ENCODE assay signal across 20 mouse cellular contexts in genomic region chr10:82759706-82760105, GRCm38 (mm10). TPM values are rescaled to one million over a fixed set of nuclear protein-coding genes. Genes with fewer than 3 reads are reported as not detected.
DNase-seq lines count a peak whose midpoint lies in the region; ATAC-seq lines count a peak whose summit lies in the region.
"Had no signal": no experiment of that assay in that cellular context is flagged by ENCODE, and none has a peak within 500 bp of the region (broad histone marks: within the 10 kb centered on the region; RNA-seq: fewer than 3 reads in every experiment).

No protein-coding gene starts in this region.

- peaks cover 43% of the 10 kb centered on the region for H3K36me3 ChIP-seq in forebrain, embryonic 15.5 days
- peaks cover 23% of the 10 kb centered on the region for H3K36me3 ChIP-seq in forebrain, embryonic 11.5 days (ENCODE audit: control insufficient read depth, insufficient read depth, low read length)
- peaks cover 56% of the 10 kb centered on the region for H3K36me3 ChIP-seq in neural tube, embryonic 12.5 days
- peaks cover 69% of the 10 kb centered on the region for H3K36me3 ChIP-seq in megakaryocyte, embryonic 14.5 days (replicated peaks; ENCODE audit: low read length)
- peaks cover 49% of the 10 kb centered on the region for H3K36me3 ChIP-seq in neural tube, embryonic 15.5 days

- no peaks in the 10 kb centered on the region for H3K27me3 ChIP-seq in forebrain, embryonic 15.5 days
- no peaks in the 10 kb centered on the region for H3K27me3 ChIP-seq in forebrain, embryonic 11.5 days (ENCODE audit: control insufficient read depth, insufficient read depth, low read length)
- no peaks in the 10 kb centered on the region for H3K27me3 ChIP-seq in neural tube, embryonic 12.5 days (replicated peaks)
- no peaks in the 10 kb centered on the region for H3K27me3 ChIP-seq in megakaryocyte, embryonic 14.5 days (replicated peaks)
- no peaks in the 10 kb centered on the region for H3K27me3 ChIP-seq in neural tube, embryonic 15.5 days (replicated peaks)
- H3K27me3 ChIP-seq: intestine, embryonic 15.5 days had no signal

- no peak overlapping the region; the same call in 1 of the 2 replicates for H3K27ac ChIP-seq in forebrain, embryonic 15.5 days (replicated peaks)
- no peak overlapping the region for H3K27ac ChIP-seq in forebrain, embryonic 11.5 days (ENCODE audit: low read depth, low read length)
- H3K27ac ChIP-seq in neural tube, embryonic 12.5 days: no peak overlapping the region
- H3K27ac ChIP-seq in neural tube, embryonic 15.5 days (replicated peaks): no peak overlapping the region
- H3K27ac ChIP-seq: intestine, embryonic 15.5 days; kidney, postnatal 0 days had no signal

- no peak for ATAC-seq in forebrain, embryonic 15.5 days (replicated peaks)
- ATAC-seq in forebrain, embryonic 11.5 days (replicated peaks; ENCODE audit: low FRiP score): no peak
- no peak for ATAC-seq in neural tube, embryonic 12.5 days (ENCODE audit: low FRiP score, low read depth)
- no peak for ATAC-seq in neural tube, embryonic 15.5 days (ENCODE audit: low FRiP score)
- ATAC-seq: intestine, embryonic 15.5 days had no signal

- no peaks in the 10 kb centered on the region for H3K9me3 ChIP-seq in forebrain, embryonic 15.5 days
- no peaks in the 10 kb centered on the region for H3K9me3 ChIP-seq in forebrain, embryonic 11.5 days (ENCODE audit: control insufficient read depth, low read length)
- H3K9me3 ChIP-seq in neural tube, embryonic 12.5 days: no peaks in the 10 kb centered on the region
- H3K9me3 ChIP-seq in megakaryocyte, embryonic 14.5 days: no peaks in the 10 kb centered on the region
- H3K9me3 ChIP-seq in neural tube, embryonic 15.5 days (replicated peaks): no peaks in the 10 kb centered on the region
- H3K9me3 ChIP-seq: intestine, embryonic 15.5 days had no signal

- peaks cover 67% of the 10 kb centered on the region for H3K4me1 ChIP-seq in forebrain, embryonic 15.5 days
- H3K4me1 ChIP-seq in forebrain, embryonic 11.5 days (replicated peaks; ENCODE audit: control insufficient read depth, insufficient read depth, low read length): peaks cover 18% of the 10 kb centered on the region
- peaks cover 42% of the 10 kb centered on the region for H3K4me1 ChIP-seq in neural tube, embryonic 12.5 days
- peaks cover 66% of the 10 kb centered on the region for H3K4me1 ChIP-seq in megakaryocyte, embryonic 14.5 days
- peaks cover 51% of the 10 kb centered on the region for H3K4me1 ChIP-seq in neural tube, embryonic 15.5 days

- no peak for DNase-seq in forebrain, embryonic 11.5 days (ENCODE audit: low spot score)
- DNase-seq in neural tube, embryonic 10.5 days (ENCODE audit: extremely low spot score, low spot score): no peak
- no peak for DNase-seq in left cerebral cortex, adult 11 months (ENCODE audit: low spot score)
- DNase-seq in urinary bladder, postnatal 14 days (ENCODE audit: low spot score): no peak
- DNase-seq: adrenal gland, postnatal 10 days; cerebellum, adult 11 months; cerebellum, postnatal 36 days; gastrocnemius, postnatal 36 days; layer of hippocampus, postnatal 36 days; lung, embryonic 14.5 days; spleen, adult 18-20 months had no signal

- H3K9ac ChIP-seq in forebrain, embryonic 15.5 days (replicated peaks): no peak overlapping the region
- no peak overlapping the region for H3K9ac ChIP-seq in forebrain, embryonic 11.5 days (ENCODE audit: low read length)
- no peak overlapping the region for H3K9ac ChIP-seq in neural tube, embryonic 12.5 days
- H3K9ac ChIP-seq in neural tube, embryonic 15.5 days (replicated peaks): no peak overlapping the region
- H3K9ac ChIP-seq: intestine, embryonic 15.5 days; lung, embryonic 14.5 days had no signal

- H3K4me3 ChIP-seq in forebrain, embryonic 15.5 days: peak overlapping the region; percentile 30
- no peak overlapping the region for H3K4me3 ChIP-seq in forebrain, embryonic 11.5 days (ENCODE audit: low read depth, low read length)
- no peak overlapping the region for H3K4me3 ChIP-seq in neural tube, embryonic 12.5 days
- H3K4me3 ChIP-seq in megakaryocyte, embryonic 14.5 days (replicated peaks): peak overlapping the region; percentile 10
- H3K4me3 ChIP-seq in neural tube, embryonic 15.5 days (replicated peaks): no peak overlapping the region
- H3K4me3 ChIP-seq: erythroblast, embryonic 14.5 days; intestine, embryonic 15.5 days; myocyte had no signal

- peak overlapping the region; percentile 78 for H3K4me2 ChIP-seq in forebrain, embryonic 15.5 days (replicated peaks)
- H3K4me2 ChIP-seq in forebrain, embryonic 11.5 days (ENCODE audit: low read depth, low read length, severe bottlenecking): no peak overlapping the region
- H3K4me2 ChIP-seq in neural tube, embryonic 12.5 days (replicated peaks): 0 out of 2 replicates have a peak overlapping the region, but pooled peaks have one; percentile 45
- H3K4me2 ChIP-seq in neural tube, embryonic 15.5 days: peak overlapping the region; percentile 79; the same call in 1 of the 2 replicates
- H3K4me2 ChIP-seq: heart, embryonic 11.5 days; intestine, embryonic 15.5 days; lung, embryonic 14.5 days had no signal

- WGBS in forebrain, embryonic 15.5 days: 93% methylated on average over 5 of the region's 5 CpGs
- 94% methylated on average over 5 of the region's 5 CpGs for WGBS in forebrain, embryonic 11.5 days
- 95% methylated on average over 5 of the region's 5 CpGs for WGBS in neural tube, embryonic 12.5 days
- WGBS in neural tube, embryonic 15.5 days: 92% methylated on average over 5 of the region's 5 CpGs

RNA-seq across cellular contexts. Expression of gene Nfyb, which starts 4.2 kb away (rescaled TPM):
- polyA plus RNA-seq in forebrain, embryonic 15.5 days (2015; fragmentation: Nextera tagmentation; extraction: Ambion mirVana): 62.5 and 67.4 TPM in 2 replicates
- polyA plus RNA-seq in forebrain, embryonic 11.5 days (2014; fragmentation: Nextera tagmentation; extraction: Ambion mirVana): 77.3 and 81.6 TPM in 2 replicates
- 55.6 and 56.8 TPM in 2 replicates for polyA plus RNA-seq in neural tube, embryonic 12.5 days (2016; fragmentation: Nextera tagmentation; extraction: Ambion mirVana)
- polyA plus RNA-seq in megakaryocyte, embryonic 14.5 days (2012; ENCODE audit: insufficient read depth, low replicate concordance): 9.1 and 45.1 TPM in 2 replicates
- polyA plus RNA-seq in neural tube, embryonic 15.5 days (2015; fragmentation: Nextera tagmentation; extraction: Ambion mirVana): 35.9 and 38.5 TPM in 2 replicates

Comparison
In these comparisons a context has a peak if more than half of its experiments do, and no peak if none do; other contexts are left out.
1. H3K4me3 ChIP-seq: peak in forebrain, embryonic 15.5 days (single experiment) and megakaryocyte, embryonic 14.5 days (single experiment); none in forebrain, embryonic 11.5 days (single experiment), neural tube, embryonic 12.5 days (single experiment) and neural tube, embryonic 15.5 days (single experiment).